Mouse (Mus musculus): ENCODE data around the gene Eri2. TPM values are rescaled to one million over a fixed set of nuclear protein-coding genes. Genes with fewer than 3 reads are reported as not detected.

Eri2 gene
- polyA plus RNA-seq, 1 experiment: 3.1 TPM

- H3K36me3 ChIP-seq (ENCODE audit: control insufficient read depth, insufficient read depth, low read length): no peaks in the 10 kb centered on the region
- TF ChIP-seq POLR2A (IDR thresholded peaks at IDR 0.05; ENCODE audit: control insufficient read depth, low read depth, low read length) (no peak), CTCF (IDR thresholded peaks at IDR 0.05; ENCODE audit: control insufficient read depth, insufficient read depth, insufficient replicate concordance, low read depth, low read length) (no peak)
Observed at GRCm38 (mm10) chr7:119766996-119767395, 26.9 kb downstream of the Eri2 start.

GRCm38 (mm10) chr7:119764377-119764776 is 29.5 kb downstream of the Eri2 start:
- H3K4me3 ChIP-seq (ENCODE audit: control insufficient read depth, low read depth, low read length): no peak overlapping the region
- H3K4me1 ChIP-seq (ENCODE audit: control insufficient read depth, insufficient read depth, low read length): no peaks in the 10 kb centered on the region; the same call in 1 of the 2 replicates
- H3K27me3 ChIP-seq (ENCODE audit: control insufficient read depth, insufficient read depth, low read length): no peaks in the 10 kb centered on the region
- no peaks in the 10 kb centered on the region for H3K36me3 ChIP-seq (ENCODE audit: control insufficient read depth, insufficient read depth, low read length)
- TF ChIP-seq POLR2A (IDR thresholded peaks at IDR 0.05; ENCODE audit: control insufficient read depth, low read depth, low read length): no peak
- no peak for TF ChIP-seq CTCF (IDR thresholded peaks at IDR 0.05; ENCODE audit: control insufficient read depth, insufficient read depth, insufficient replicate concordance, low read depth, low read length)
- H3K27ac ChIP-seq (ENCODE audit: control insufficient read depth, insufficient read depth, low read depth, low read length): no peak overlapping the region

More at GRCm38 (mm10) chr7:119766996-119767395, 26.9 kb downstream of the Eri2 start:
- Histone ChIP-seq H3K4me3 (ENCODE audit: control insufficient read depth, low read depth, low read length) (no peak overlapping the region), H3K4me1 (ENCODE audit: control insufficient read depth, insufficient read depth, low read length) (no peaks in the 10 kb centered on the region), H3K27me3 (ENCODE audit: control insufficient read depth, insufficient read depth, low read length) (no peaks in the 10 kb centered on the region), H3K27ac (ENCODE audit: control insufficient read depth, insufficient read depth, low read depth, low read length) (no peak overlapping the region)

GRCm38 (mm10) chr7:119762166-119762697 is 31.6 kb downstream of the Eri2 start:
- Histone ChIP-seq H3K27ac (ENCODE audit: control insufficient read depth, insufficient read depth, low read depth, low read length) (no peak overlapping the region), H3K27me3 (ENCODE audit: control insufficient read depth, insufficient read depth, low read length) (no peaks in the 10 kb centered on the region), H3K4me3 (ENCODE audit: control insufficient read depth, low read depth, low read length) (no peak overlapping the region), H3K4me1 (ENCODE audit: control insufficient read depth, insufficient read depth, low read length) (no peaks in the 10 kb centered on the region; the same call in 1 of the 2 replicates), H3K36me3 (ENCODE audit: control insufficient read depth, insufficient read depth, low read length) (no peaks in the 10 kb centered on the region)
- no peak for TF ChIP-seq POLR2A (IDR thresholded peaks at IDR 0.05; ENCODE audit: control insufficient read depth, low read depth, low read length)
- no peak for TF ChIP-seq CTCF (IDR thresholded peaks at IDR 0.05; ENCODE audit: control insufficient read depth, insufficient read depth, insufficient replicate concordance, low read depth, low read length)

- Histone ChIP-seq H3K27me3 (ENCODE audit: control insufficient read depth, insufficient read depth, low read length) (no peaks in the 10 kb centered on the region), H3K4me3 (ENCODE audit: control insufficient read depth, low read depth, low read length) (no peak within 1 kb of the TSS), H3K4me1 (ENCODE audit: control insufficient read depth, insufficient read depth, low read length) (no peaks in the 10 kb centered on the region; the same call in 1 of the 2 replicates), H3K36me3 (ENCODE audit: control insufficient read depth, insufficient read depth, low read length) (no peaks in the 10 kb centered on the region), H3K27ac (ENCODE audit: control insufficient read depth, insufficient read depth, low read depth, low read length) (no peak within 1 kb of the TSS)
- no peak for TF ChIP-seq CTCF (IDR thresholded peaks at IDR 0.05; ENCODE audit: control insufficient read depth, insufficient read depth, insufficient replicate concordance, low read depth, low read length)
- no peak for TF ChIP-seq POLR2A (IDR thresholded peaks at IDR 0.05; ENCODE audit: control insufficient read depth, low read depth, low read length)
Observed at GRCm38 (mm10) chr7:119760527-119760951, 33.3 kb downstream of the Eri2 start, which contains the start of gene Acsm3. Gene Acsm3 (plus strand): TSS chr7:119760923.

GRCm38 (mm10) chr7:119753696-119754095 is 40.2 kb downstream of the Eri2 start:
- Histone ChIP-seq H3K27me3 (ENCODE audit: control insufficient read depth, insufficient read depth, low read length) (no peaks in the 10 kb centered on the region), H3K27ac (ENCODE audit: control insufficient read depth, insufficient read depth, low read depth, low read length) (no peak overlapping the region), H3K4me1 (ENCODE audit: control insufficient read depth, insufficient read depth, low read length) (no peaks in the 10 kb centered on the region), H3K4me3 (ENCODE audit: control insufficient read depth, low read depth, low read length) (no peak overlapping the region), H3K36me3 (ENCODE audit: control insufficient read depth, insufficient read depth, low read length) (no peaks in the 10 kb centered on the region)
- TF ChIP-seq CTCF (IDR thresholded peaks at IDR 0.05; ENCODE audit: control insufficient read depth, insufficient read depth, insufficient replicate concordance, low read depth, low read length) (no peak), POLR2A (IDR thresholded peaks at IDR 0.05; ENCODE audit: control insufficient read depth, low read depth, low read length) (no peak)

- Histone ChIP-seq H3K27me3 (ENCODE audit: control insufficient read depth, insufficient read depth, low read length) (no peaks in the 10 kb centered on the region), H3K36me3 (ENCODE audit: control insufficient read depth, insufficient read depth, low read length) (no peaks in the 10 kb centered on the region), H3K27ac (ENCODE audit: control insufficient read depth, insufficient read depth, low read depth, low read length) (no peak overlapping the region), H3K4me3 (ENCODE audit: control insufficient read depth, low read depth, low read length) (no peak overlapping the region), H3K4me1 (ENCODE audit: control insufficient read depth, insufficient read depth, low read length) (no peaks in the 10 kb centered on the region)
- TF ChIP-seq POLR2A (IDR thresholded peaks at IDR 0.05; ENCODE audit: control insufficient read depth, low read depth, low read length): no peak
- TF ChIP-seq CTCF (IDR thresholded peaks at IDR 0.05; ENCODE audit: control insufficient read depth, insufficient read depth, insufficient replicate concordance, low read depth, low read length): no peak
Observed at GRCm38 (mm10) chr7:119749942-119750341, 43.9 kb downstream of the Eri2 start.

GRCm38 (mm10) chr7:119748761-119749160 is 45.1 kb downstream of the Eri2 start:
- TF ChIP-seq CTCF (IDR thresholded peaks at IDR 0.05; ENCODE audit: control insufficient read depth, insufficient read depth, insufficient replicate concordance, low read depth, low read length) (no peak), POLR2A (IDR thresholded peaks at IDR 0.05; ENCODE audit: control insufficient read depth, low read depth, low read length) (no peak)
- Histone ChIP-seq H3K4me3 (ENCODE audit: control insufficient read depth, low read depth, low read length) (no peak overlapping the region), H3K36me3 (ENCODE audit: control insufficient read depth, insufficient read depth, low read length) (no peaks in the 10 kb centered on the region), H3K4me1 (ENCODE audit: control insufficient read depth, insufficient read depth, low read length) (peaks cover 6% of the 10 kb centered on the region), H3K27me3 (ENCODE audit: control insufficient read depth, insufficient read depth, low read length) (no peaks in the 10 kb centered on the region), H3K27ac (ENCODE audit: control insufficient read depth, insufficient read depth, low read depth, low read length) (no peak overlapping the region)

Data from testis, adult 2 months (tissue).